Mouse (Mus musculus) left cerebral cortex, postnatal 10 days (tissue): ENCODE measurements around the gene Sipa1l1. TPM values are rescaled to one million over a fixed set of nuclear protein-coding genes. Genes with fewer than 3 reads are reported as not detected.

Experiments used
- DNase-seq, 2 experiments: peaks; one replicate each; pipeline ENCODE4 v3.0.0; 2021 to 2022; ENCODE audit warnings: low spot score in 2 of 2, mixed read lengths in 1 of 2; ENCODE audit errors: extremely low spot score in 1 of 2
- intact Hi-C: fragments of 180-260 bp; cut with DNase I; formaldehyde crosslinking; loops from one replicate; pipeline ENCODE4 v1.15.1; 2025
- total RNA-seq, 2 experiments: library from RNA; stranded (reverse); gene quantifications; 2 replicates each; pipeline ENCODE4 v1.2.3; 2021

Sipa1l1 gene
- total RNA-seq, 2 experiments from 2014 or later, result 129 to 135 TPM

DNA sequence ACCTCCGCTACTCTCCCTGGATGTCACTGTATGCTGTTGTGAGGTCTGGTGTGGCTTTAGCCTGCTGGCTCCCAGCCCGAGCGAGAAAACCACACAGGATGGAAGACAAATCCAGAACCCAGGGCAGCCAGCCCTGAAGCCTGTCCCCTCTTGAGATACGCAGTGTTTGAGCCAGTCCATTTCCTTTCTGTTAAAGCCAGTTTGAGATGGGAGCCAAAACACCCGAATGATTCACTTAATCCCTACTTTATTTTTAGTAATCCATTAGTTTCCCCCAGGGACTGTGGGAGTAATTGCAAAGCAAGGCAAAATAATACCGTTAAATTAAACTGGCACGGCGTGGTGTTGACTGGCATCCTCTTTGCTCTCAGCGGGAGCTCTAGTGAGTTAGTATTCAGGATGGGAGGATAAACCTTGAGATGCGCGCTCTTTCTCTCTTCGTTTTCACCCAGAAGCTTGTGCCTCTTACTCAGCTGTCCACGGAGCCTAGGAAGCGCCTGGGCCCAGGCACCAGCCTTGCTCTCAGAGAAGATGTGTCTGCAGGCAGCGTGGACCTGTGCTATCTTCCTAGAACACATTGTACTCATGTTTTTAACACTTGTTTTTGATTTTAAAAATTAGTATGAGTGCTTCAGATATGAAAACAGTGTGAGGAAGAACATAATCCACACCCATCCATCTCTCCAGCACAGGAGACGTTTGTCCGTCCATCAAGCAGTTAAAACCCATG is 143.1 kb downstream of the Sipa1l1 start:
- intact Hi-C loops, result no loop called here
- DNase-seq, result no peak

DNA sequence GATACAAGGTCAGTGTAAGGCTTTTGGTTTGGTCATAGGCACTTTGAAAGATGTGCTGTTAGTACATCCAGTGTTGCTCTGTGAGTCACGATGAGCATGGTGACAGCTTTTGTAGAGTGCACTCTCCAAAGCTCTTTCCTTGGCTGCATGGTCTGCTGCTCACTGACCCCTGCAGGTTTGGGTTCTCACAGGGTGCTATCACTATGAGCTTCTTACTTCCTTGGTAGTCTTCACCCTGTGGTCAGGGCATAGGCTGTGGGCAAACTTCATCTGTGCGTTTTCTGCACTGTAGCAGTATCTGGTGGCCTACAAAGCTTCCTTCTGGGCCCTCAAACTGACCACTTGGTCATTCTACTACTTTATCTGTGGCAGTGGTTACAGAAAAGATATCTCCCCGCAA is 144.0 kb downstream of the Sipa1l1 start:
- no peak for DNase-seq
- intact Hi-C loops, result no loop called here

GRCm38 (mm10) chr12:82319436-82320131 is 150.5 kb downstream of the Sipa1l1 start:
- intact Hi-C loops, result loop anchor here (5.0 kb wide), 1 partner anchor 148 kb away; no protein-coding TSS in a partner anchor
- no peak for DNase-seq

GRCm38 (mm10) chr12:82320204-82320603 is 151.1 kb downstream of the Sipa1l1 start:
- intact Hi-C loops, result loop anchor here (5.0 kb wide), 1 partner anchor 147 kb away; no protein-coding TSS in a partner anchor
- DNase-seq, result no peak

DNA sequence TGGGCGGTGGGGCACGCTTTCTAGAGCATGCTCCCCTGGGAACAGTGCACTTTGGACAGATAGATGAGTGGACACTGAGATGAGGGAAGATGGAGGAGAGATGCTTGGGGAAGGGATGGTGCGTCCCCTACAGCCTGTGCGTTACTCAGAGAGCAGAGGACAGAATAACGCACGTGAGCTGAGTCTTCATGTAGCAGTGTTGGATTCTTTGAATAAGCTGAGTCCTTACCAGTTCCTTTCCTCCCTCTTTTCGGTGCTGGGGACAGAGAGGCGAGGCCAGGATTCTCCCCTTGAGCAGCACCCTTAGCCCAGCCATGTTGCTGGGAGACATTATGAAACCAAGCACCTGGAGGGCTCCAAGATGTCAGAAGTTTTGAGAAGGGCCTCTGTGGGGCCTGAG is 152.3 kb downstream of the Sipa1l1 start:
- DNase-seq, result no peak
- intact Hi-C loops, result loop anchor here (5.0 kb wide), 1 partner anchor 146 kb away; no protein-coding TSS in a partner anchor

DNA sequence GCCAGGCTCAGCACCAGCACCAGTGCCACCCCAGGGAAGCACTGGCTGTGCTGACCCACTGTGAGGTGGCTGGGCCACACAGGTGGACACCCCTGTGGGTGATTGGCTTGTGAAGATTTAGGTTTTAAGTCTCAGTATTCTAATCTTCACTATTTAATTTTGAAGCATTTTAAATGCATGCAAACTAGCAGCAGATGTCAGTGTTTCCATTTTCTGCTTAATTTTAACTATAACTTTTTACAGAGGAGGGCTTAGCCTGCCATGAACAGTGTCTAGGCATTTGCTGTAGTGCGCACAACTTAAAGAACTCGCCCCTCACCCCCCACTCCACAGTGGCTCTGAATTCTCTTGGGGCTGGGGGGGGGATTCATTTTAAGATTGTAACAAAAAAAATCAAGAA is 152.7 kb downstream of the Sipa1l1 start:
- intact Hi-C loops, result loop anchor here (5.0 kb wide), 1 partner anchor 145 kb away; no protein-coding TSS in a partner anchor
- DNase-seq, result no peak

GRCm38 (mm10) chr12:82322759-82323451 is 153.8 kb downstream of the Sipa1l1 start:
- DNase-seq, result no peak
- intact Hi-C loops, result loop anchor here (5.0 kb wide), 1 partner anchor 144 kb away; no protein-coding TSS in a partner anchor

DNA sequence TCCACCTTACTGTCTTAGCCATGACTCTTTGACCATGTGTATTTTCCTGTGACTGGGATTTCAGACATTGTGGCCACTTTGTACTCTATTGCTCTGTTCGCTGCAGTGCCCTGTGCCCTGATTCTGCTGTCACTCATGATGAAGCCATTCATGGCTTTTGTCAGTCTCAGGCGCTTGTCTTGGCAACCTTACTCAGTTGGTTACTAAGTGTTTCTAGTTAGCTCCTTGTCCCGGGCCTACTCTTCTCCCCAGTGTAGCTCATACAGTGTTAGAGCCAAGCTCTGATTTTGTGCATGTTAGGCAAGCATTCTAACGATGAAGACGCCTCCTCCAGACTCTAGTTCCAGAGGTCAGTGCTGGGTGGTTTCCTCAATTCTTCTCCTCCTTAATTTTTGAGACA is 155.5 kb downstream of the Sipa1l1 start:
- intact Hi-C loops, result loop anchor here (5.0 kb wide), 1 partner anchor 143 kb away; no protein-coding TSS in a partner anchor
- no peak for DNase-seq

DNA sequence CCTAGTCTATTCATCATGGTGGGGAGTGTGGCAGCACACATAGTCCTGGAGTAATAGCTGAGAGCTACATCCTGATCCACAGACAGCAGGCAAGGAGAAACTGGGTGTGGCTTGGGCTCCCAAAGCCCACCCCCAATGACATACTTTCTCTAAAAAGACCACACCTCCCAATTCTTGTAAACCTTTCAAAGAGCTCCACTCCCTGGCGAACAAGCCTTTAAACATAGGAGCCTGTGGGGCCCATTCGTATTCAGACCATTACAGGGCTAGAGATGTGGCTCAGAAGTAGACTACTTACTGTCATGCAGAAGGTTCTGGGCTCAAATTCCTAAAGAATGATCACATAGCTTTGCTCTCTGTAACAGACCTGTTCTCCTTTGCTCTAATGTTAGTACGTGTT is 156.4 kb downstream of the Sipa1l1 start:
- no peak for DNase-seq
- intact Hi-C loops, result no loop called here

DNA sequence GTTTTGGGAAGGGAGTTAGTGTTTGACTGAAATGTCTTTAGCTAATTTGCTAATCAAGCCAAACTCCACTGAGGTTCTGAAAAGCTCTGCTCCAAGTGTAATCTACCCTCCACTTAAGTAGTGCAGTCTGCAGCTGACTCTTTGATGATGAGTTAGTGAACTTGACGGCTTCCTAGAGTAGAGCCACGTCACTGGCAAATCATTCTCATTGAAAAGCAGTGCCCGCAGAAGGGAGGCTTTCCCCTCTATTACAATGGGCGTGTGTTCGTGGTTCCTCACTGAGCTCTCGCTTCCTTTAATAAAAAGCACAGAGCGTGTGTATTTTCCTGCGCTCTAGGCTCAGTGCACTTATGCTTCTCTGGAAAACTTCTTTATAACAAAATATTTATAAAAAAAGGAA is 157.3 kb downstream of the Sipa1l1 start:
- DNase-seq, result no peak
- intact Hi-C loops, result no loop called here

DNA sequence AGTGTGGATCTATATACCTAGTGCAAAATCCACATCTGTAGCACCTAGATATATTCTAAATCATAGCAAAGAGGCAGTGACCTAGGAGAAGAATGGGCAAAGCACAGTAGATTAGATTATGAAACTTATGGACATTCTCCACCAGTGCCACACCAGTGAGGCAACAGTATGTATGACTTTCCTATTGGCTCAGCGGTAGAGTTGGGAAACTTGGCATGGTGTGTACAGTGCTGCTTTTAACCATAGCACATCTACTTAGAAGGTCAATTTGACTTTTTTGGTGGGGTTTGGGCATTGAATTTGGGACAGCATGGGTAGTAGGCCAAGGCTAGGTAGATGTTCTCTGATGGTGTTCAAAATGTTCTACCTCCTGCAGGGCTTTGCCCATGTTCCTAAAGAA is 159.0 kb downstream of the Sipa1l1 start:
- DNase-seq, result no peak
- intact Hi-C loops, result no loop called here

DNA sequence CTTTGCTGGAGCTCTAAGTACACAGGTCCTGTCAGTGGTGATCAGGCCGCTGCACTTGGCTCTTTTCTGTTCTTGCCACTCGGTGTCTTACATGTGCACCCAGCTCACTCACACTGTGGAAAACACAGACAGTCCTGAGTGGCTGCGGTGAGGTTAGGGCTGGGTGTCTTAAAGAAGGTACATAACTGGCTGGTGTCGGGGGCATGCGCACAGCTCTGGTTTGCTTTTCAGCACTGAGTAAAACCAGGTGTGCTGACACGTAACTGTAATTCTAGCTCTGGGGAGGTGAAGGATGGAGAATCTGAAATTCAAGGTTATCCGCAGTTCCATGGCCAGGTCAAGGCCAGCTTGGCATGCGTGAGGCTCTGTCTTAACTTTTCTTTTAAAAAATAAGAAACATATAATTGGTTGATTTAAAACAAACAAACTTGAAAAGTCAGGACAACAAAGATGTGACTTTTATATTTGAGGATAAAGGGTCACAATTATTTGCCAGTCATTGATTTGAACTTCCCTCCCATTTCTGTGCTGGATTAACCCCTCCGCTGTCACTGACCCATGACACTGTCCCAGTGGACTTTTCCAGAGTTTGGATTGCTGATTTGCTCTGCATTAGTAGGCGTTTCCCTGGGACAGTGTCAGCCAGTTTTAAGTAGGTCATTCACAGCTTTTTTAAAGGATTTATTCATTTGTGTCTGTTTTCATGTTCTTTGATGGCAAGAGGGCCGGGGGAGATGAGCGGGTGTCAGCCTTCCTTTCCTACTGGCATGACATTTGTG is 163.9 kb downstream of the Sipa1l1 start:
- no peak for DNase-seq
- intact Hi-C loops, result no loop called here

DNA sequence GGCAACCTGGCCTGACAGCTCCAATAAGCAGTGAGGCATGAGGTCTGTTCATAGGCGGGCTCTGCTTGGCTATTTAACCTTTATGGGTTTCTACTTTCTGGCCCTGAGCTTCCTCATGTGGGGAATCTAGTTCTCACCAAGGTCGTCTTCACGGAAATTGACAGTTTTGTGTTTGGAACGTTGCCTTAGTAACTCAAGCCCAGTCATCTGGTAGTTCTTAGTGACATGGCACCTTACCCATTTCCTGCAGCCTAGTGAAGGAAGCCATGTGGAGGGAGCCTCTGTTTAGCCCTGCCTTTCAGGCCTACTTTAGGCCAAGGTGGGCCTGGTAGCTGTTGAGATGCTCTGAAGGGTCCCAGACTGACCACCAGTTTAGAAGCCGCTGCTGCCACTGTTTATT is 164.9 kb downstream of the Sipa1l1 start:
- no peak for DNase-seq
- intact Hi-C loops, result no loop called here

- no peak for DNase-seq
- intact Hi-C loops, result no loop called here
These were observed 165.4 kb downstream of the Sipa1l1 start for GRCm38 (mm10) chr12:82334550-82334949.

- no peak for DNase-seq
- intact Hi-C loops, result loop anchor here (5.0 kb wide), 1 partner anchor 37 kb away; no protein-coding TSS in a partner anchor
These were observed 166.0 kb downstream of the Sipa1l1 start for GRCm38 (mm10) chr12:82335095-82335494.

- intact Hi-C loops, result loop anchor here (5.0 kb wide), 1 partner anchor 34 kb away; no protein-coding TSS in a partner anchor
These were observed 169.4 kb downstream of the Sipa1l1 start for GRCm38 (mm10) chr12:82338550-82338949.

GRCm38 (mm10) chr12:82339221-82339861 is 170.2 kb downstream of the Sipa1l1 start:
- intact Hi-C loops, result loop anchor here (5.0 kb wide), 1 partner anchor 33 kb away; no protein-coding TSS in a partner anchor
- DNase-seq, result peak; percentile 42 to 46

More at GRCm38 (mm10) chr12:82338550-82338949, 169.4 kb downstream of the Sipa1l1 start:
- no peak for DNase-seq
